Mouse (Mus musculus): ENCODE measurements at regions not wholly inside any gene's neighbourhood (a gene's known extent, or its start where the extent isn't known, plus 50 kb on each side); places are given as distances from the start of the nearest gene placed in this dataset.
A peak's percentile ranks its signal among the peaks of the same experiment; 100 is the strongest.

DNA sequence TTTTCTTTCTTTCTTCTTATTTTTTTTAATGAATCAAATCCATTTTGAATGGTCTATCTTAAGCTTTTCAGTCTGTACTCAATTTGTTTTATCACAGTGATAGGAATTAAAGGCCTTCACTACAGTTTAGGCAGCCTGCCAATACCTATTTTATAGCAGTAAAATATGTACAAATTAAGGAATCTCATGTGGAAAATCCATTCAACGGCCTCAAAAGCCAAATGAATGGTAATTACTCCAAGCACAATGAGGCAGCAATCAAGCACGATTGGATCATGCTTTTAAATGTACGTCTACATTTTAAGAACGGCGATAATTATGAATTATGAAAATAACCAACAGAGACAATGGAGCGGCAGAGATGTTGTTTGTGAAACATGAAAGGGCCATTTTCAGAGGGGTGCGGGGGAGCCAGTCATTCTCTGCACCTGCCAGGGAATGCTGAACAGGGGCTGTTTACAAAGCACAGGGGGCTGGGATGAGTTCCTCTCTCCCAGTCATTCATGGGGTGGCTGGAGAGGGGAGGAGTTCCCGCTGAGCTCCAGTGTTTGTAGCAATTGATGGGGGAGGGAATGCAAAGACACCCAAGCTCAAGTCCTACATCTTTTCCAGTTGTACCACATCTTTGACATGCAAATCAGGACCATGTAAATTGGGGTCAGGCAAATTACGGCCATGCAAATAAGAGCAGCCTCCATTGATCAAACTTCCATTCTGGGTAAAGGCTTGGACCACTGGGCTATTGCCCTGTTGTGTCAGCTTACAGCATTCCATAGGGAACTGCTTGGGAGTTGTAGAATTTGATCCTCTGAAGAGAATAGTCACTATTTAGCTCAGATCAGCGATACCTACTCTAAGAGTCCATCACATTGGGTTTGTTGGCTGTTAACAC lies 381.1 kb upstream of the Castor2 start:
- H3K4me3 ChIP-seq = no peak overlapping the region
- TF ChIP-seq CTCF (IDR thresholded peaks at IDR 0.05) = no peak
- peak in 1 of 2 experiments; percentile 8 for DNase-seq (ENCODE audit: extremely low spot score in 1 of 2, low spot score in 2 of 2)
- H3K27ac ChIP-seq = no peak overlapping the region
- intact Hi-C loops (cut with DNase I) = no loop called here

DNA sequence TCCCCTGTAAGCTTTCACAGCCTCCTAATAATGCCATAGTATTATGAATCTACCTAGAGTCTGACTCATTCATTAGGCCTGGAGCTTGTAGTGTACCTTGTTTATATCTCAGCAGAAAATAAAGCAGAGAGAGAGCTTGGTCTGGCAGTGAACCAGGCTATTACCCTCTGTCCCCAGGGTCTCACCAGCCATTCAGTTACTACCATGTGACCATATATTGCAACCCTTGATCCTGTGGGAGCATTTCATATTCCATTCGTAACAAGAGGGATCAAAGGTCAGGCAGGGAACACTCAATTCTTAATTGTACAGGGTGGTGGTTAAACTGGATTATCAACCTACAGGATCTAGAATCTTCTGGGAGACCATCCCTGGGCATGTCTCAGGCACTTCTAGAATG lies 383.7 kb upstream of the Castor2 start:
- intact Hi-C loops (cut with DNase I) = no loop called here
- Histone ChIP-seq H3K27ac (no peak overlapping the region), H3K4me3 (no peak overlapping the region)
- no peak for DNase-seq (ENCODE audit: extremely low spot score in 1 of 2, low spot score in 2 of 2)
- TF ChIP-seq CTCF (IDR thresholded peaks at IDR 0.05) = no peak

- Histone ChIP-seq H3K4me3 (no peak overlapping the region), H3K27ac (no peak overlapping the region)
- no peak for TF ChIP-seq CTCF (IDR thresholded peaks at IDR 0.05)
- intact Hi-C loops (cut with DNase I) = no loop called here
- DNase-seq (ENCODE audit: extremely low spot score in 1 of 2, low spot score in 2 of 2) = no peak
Measured at GRCm38 (mm10) chr5:133712652-133713051, 386.9 kb upstream of the Castor2 start.

DNA sequence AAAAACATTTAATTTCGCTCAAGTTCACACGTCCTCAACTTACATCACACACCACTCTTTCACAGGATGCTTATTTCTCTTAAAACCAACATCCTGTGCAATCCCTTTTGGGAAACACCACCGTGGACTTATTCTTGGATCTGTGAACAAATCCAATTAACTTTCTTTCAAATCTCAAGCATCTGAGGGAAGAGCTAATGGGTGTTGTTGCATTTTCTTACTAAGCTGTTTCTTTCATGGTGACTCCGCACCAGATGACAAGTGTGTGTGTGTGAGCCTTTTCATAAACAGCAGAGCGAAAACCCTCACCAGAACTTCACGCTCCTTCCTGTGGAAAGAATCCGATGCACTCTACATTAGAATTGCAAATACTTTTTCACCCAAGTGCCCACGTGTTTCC lies 390.6 kb upstream of the Castor2 start:
- no peak for DNase-seq (ENCODE audit: extremely low spot score in 1 of 2, low spot score in 2 of 2)
- no peak overlapping the region for H3K4me3 ChIP-seq

GRCm38 (mm10) chr5:133686206-133686605 lies 413.3 kb upstream of the Castor2 start:
- intact Hi-C loops (cut with DNase I) = no loop called here
- no peak overlapping the region for H3K4me3 ChIP-seq
- no peak overlapping the region for H3K27ac ChIP-seq
- DNase-seq (ENCODE audit: extremely low spot score in 1 of 2, low spot score in 2 of 2) = no peak
- TF ChIP-seq CTCF (IDR thresholded peaks at IDR 0.05) = no peak

More for the DNA sequence above, 390.6 kb upstream of the Castor2 start:
- TF ChIP-seq CTCF (IDR thresholded peaks at IDR 0.05) = no peak
- intact Hi-C loops (cut with DNase I) = loop anchor here (5.0 kb wide), 1 partner anchor 188 kb away; no protein-coding TSS in a partner anchor
- no peak overlapping the region for H3K27ac ChIP-seq

GRCm38 (mm10) chr5:133683021-133683420 lies 416.5 kb upstream of the Castor2 start:
- intact Hi-C loops (cut with DNase I) = no loop called here
- H3K4me3 ChIP-seq = no peak overlapping the region
- no peak overlapping the region for H3K27ac ChIP-seq
- no peak for TF ChIP-seq CTCF (IDR thresholded peaks at IDR 0.05)
- no peak for DNase-seq (ENCODE audit: extremely low spot score in 1 of 2, low spot score in 2 of 2)

DNA sequence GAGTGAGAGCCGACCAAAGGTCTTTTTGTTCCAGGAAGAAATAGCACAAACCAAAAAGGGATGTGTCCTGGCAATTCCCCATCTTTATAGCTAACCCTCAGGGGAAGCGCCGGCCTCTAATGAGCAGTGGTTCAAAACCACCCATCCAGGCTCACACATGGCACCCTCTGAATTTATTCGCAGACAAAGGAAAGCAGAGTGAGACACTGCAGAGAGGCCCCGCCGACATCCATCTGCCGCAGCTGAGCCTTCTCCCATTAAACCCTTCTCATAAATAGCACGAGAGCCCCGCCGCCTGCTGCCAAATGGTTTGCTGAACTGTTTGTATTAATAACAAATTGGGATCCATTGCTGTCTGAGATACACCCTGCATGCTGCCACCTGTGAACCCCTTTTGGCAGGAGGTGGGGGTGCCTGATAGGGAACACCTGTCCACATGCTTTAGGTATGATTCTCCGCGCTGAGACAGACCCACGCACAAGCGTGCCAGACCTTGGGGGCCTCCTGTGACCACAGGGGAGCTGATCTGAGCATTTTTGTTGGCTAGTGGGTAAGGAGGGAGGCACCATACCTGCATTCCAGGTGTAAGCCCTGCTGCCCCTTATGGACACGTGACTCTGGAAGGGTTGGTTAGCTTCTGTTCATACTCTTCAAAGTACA lies 422.6 kb upstream of the Castor2 start:
- DNase-seq (ENCODE audit: extremely low spot score in 1 of 2, low spot score in 2 of 2) = peak in 1 of 2 experiments; percentile 19
- no peak overlapping the region for H3K27ac ChIP-seq
- TF ChIP-seq CTCF (IDR thresholded peaks at IDR 0.05) = no peak

DNA sequence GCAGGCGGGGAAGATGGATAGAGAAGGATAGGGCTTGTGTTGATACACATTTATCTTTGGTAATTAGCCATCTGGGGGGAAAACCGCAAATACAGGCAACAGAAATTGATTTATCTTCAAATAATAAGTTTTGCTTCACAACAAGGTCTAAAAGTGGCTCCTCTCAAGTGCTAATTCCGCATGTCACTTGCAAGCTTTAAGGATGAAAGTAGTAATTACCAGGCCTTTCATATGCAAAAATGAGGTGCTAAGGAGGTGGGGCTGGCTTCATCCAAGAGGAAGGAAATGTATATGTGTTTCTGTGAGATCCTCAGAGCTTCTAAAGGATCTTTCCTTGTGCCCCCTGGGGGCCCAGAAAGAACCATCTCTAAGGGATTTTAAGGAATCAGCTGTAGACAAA lies 423.9 kb upstream of the Castor2 start:
- intact Hi-C loops (cut with DNase I) = no loop called here
- DNase-seq (ENCODE audit: extremely low spot score in 1 of 2, low spot score in 2 of 2) = no peak
- H3K27ac ChIP-seq = no peak overlapping the region
- no peak overlapping the region for H3K4me3 ChIP-seq
- TF ChIP-seq CTCF (IDR thresholded peaks at IDR 0.05) = no peak

More for the DNA sequence above, 422.6 kb upstream of the Castor2 start:
- intact Hi-C loops (cut with DNase I) = no loop called here
- H3K4me3 ChIP-seq = no peak overlapping the region

DNA sequence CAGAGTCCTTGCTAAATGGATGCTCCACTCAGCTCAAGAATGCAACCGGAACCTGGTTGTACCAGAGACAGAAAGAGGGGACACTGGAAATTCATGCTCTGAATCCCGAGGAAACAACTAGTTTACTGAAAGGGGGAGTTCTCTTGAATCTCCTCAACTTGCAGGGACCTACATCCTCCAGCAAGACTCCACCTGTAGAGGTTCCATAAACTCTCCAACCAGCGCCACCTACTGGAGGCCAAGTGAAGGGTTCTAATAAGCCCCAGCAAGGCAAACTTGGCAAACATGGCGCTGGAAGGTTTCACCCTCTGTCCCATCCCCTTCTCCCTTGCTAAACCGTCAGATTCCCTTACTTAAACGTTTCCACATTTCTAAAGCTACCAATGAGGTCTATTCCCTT lies 433.0 kb upstream of the Castor2 start:
- TF ChIP-seq CTCF (IDR thresholded peaks at IDR 0.05) = peak; percentile 72
- H3K4me3 ChIP-seq = no peak overlapping the region
- intact Hi-C loops (cut with DNase I) = no loop called here
- H3K27ac ChIP-seq = no peak overlapping the region
- peak; percentile 43 to 50 for DNase-seq (ENCODE audit: extremely low spot score in 1 of 2, low spot score in 2 of 2)

GRCm38 (mm10) chr5:133662474-133663256 lies 436.8 kb upstream of the Castor2 start:
- TF ChIP-seq CTCF (IDR thresholded peaks at IDR 0.05) = no peak
- H3K4me3 ChIP-seq = no peak overlapping the region
- no peak overlapping the region for H3K27ac ChIP-seq
- DNase-seq (ENCODE audit: extremely low spot score in 1 of 2, low spot score in 2 of 2) = no peak
- intact Hi-C loops (cut with DNase I) = no loop called here

DNA sequence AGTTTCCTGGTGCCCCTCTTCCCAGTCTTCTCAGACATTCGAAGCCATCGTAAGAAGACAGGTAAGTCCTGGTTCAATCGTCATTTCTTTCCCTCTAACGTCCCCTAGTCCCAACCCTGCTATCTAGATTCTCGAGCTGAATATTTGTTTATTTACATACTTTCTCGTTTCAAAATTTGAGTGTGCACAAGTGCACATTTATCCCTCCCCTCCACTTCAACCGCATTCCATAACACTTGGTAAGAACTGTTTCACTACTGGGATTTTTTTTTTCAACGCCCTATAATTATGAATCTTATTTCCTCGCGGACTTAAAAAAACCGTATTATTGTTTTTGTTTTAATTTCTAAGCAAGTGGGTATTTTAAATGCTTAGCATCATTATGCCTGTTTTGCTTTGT lies 439.2 kb upstream of the Castor2 start:
- no peak overlapping the region for H3K27ac ChIP-seq
- H3K4me3 ChIP-seq = no peak overlapping the region
- TF ChIP-seq CTCF (IDR thresholded peaks at IDR 0.05) = no peak
- intact Hi-C loops (cut with DNase I) = no loop called here
- no peak for DNase-seq (ENCODE audit: extremely low spot score in 1 of 2, low spot score in 2 of 2)

- no peak for DNase-seq (ENCODE audit: extremely low spot score in 1 of 2, low spot score in 2 of 2)
- Histone ChIP-seq H3K27ac (no peak overlapping the region), H3K4me3 (no peak overlapping the region)
- intact Hi-C loops (cut with DNase I) = no loop called here
- no peak for TF ChIP-seq CTCF (IDR thresholded peaks at IDR 0.05)
Measured at GRCm38 (mm10) chr5:133656837-133657236, 442.7 kb upstream of the Castor2 start.

All from left cerebral cortex, adult 2 months (tissue).